Mouse (Mus musculus) hindbrain, embryonic 10.5 days (tissue): ENCODE data around the gene B3galt5. TPM values are rescaled to one million over a fixed set of nuclear protein-coding genes. Genes with fewer than 3 reads are reported as not detected.

Source experiments
- DNase-seq: peaks from one replicate; pipeline ENCODE4 v3.0.0-alpha.2; 2017; ENCODE audit warnings: low spot score
- H3K27ac ChIP-seq: fragments of 300-500 bp; sonication (generic); 2 replicates; pipeline ENCODE4 v1.5.1; 2016; ENCODE audit warnings: mild to moderate bottlenecking, moderate library complexity
- H3K27me3 ChIP-seq: fragments of 300-500 bp; sonication (generic); 2 replicates; pipeline ENCODE4 v1.6.1; 2016; ENCODE audit warnings: mild to moderate bottlenecking; ENCODE audit not compliant: poor library complexity, insufficient read depth, severe bottlenecking
- H3K36me3 ChIP-seq: fragments of 300-500 bp; sonication (generic); 2 replicates; pipeline ENCODE4 v1.6.1; 2016; ENCODE audit warnings: mild to moderate bottlenecking, moderate library complexity
- H3K4me1 ChIP-seq: fragments of 300-500 bp; sonication (generic); replicated peaks from 2 replicates; pipeline ENCODE4 v1.6.1; 2016; ENCODE audit warnings: mild to moderate bottlenecking
- H3K4me3 ChIP-seq: fragments of 300-500 bp; sonication (generic); 2 replicates; pipeline ENCODE4 v1.5.1; 2016; ENCODE audit warnings: mild to moderate bottlenecking, moderate library complexity
- H3K9me3 ChIP-seq: fragments of 300-500 bp; sonication (generic); 2 replicates; pipeline ENCODE4 v1.6.1; 2016; ENCODE audit warnings: mild to moderate bottlenecking, moderate library complexity
- WGBS: fragments of 180-500 bp; shearing (Covaris S2); methylation state at CpG from one replicate; pipeline ENCODE4 v1.1.7; 2016; 5-methylcytosine and 5-hydroxymethylcytosine counted together
- polyA plus RNA-seq: library from polyadenylated mRNA; unstranded; fragments of >200 nt; fragmentation: Nextera tagmentation; extraction: Ambion mirVana; gene quantifications from 2 replicates; pipeline ENCODE4 v1.2.1, GENCODE M21; 2016

Gene B3galt5
- polyA plus RNA-seq, 1 experiment from 2014 or later, result 0.60 TPM

DNA sequence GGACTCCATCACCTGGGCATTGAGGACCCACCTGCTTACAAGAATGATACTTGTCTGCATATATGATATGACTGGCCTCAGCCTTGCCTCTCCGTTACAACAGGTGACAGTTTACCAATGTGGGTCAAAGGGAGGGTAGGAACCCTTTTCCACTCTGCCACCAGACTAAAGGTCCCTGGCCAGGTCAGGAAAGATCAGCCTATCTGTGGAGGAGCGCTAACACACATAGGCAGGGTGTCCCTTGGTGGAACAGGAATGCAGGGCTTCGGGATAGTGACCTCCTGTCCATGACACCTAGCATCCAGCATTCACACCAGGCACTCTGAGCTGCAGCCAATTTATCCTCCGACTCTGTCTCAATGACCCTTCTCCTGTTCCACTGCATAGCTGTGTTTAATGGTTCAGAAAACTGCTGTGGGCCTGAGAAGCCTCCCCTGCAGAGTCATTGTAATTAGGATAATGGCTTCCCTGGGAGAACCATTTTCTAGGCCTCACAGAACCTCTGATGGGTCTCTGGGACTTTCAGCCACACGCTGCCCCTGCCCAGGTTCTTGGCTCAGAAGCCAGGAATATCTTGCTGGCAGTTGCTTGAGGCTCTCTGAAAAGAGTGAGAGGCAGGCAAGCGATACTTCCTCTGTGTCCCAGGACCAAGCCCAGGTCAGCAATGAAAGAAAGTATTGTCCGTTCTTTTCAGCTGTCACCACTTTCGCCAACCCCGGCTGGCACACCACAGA, 43.1 kb downstream of the B3galt5 start:
- peak; percentile 17 for DNase-seq

DNA sequence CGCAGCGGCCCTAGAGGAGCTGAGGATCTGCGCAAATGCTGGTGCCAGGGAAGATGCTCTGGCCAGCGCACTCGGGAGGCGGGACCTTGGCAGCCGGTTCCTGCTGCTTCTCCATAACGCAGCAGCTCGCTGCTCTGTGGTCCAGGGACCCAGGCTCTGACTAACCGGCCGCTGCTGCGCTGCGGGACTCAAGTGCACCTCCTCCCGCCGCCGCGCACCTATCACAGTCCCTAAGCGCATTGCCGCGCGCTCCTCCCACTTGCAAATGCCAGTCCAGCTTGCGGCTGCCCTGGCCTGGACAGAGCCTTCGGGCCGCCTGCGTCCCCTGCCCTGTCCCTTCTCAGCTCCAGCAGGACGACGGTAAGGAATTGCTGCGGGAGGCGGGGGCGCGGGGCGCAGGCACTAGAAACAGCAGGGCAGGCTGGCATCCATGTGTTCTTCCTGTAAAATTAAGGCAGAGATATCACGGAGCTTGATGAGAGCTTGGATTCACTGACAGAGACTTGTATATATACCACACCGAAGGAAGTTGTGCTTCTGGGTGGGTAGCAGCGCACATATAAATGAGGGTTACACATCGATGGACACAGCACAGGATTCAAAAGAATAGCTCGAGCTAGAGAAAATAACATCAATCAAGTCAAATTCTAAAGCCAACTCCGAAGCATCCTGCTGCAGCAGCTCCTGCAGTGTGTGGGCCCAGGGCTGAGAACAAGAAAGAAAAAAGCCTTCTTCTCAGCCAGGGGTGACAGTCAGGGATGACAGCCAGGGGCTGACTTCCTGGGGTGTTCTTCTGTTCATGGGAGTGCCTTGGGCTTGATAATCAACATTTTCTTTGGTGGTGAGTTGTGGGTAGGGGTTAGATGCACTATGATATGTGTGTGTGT, 45.4 kb downstream of the B3galt5 start:
- Histone ChIP-seq H3K4me3 (peak overlapping the region; percentile 57), H3K27me3 (peaks cover 47% of the 10 kb centered on the region), H3K27ac (peak overlapping the region; percentile 64), H3K36me3 (no peaks in the 10 kb centered on the region), H3K4me1 (peaks cover 54% of the 10 kb centered on the region), H3K9me3 (no peaks in the 10 kb centered on the region)
- DNase-seq, result peak; percentile 70
- WGBS, result 2% methylated on average over 38 of the region's 38 CpGs

More for the DNA sequence above, 43.1 kb downstream of the B3galt5 start:
- H3K36me3 ChIP-seq, result no peaks in the 10 kb centered on the region
- H3K27ac ChIP-seq, result no peak overlapping the region
- 25% methylated on average over 9 of the region's 9 CpGs for WGBS
- no peaks in the 10 kb centered on the region for H3K9me3 ChIP-seq
- H3K4me1 ChIP-seq, result peaks cover 49% of the 10 kb centered on the region
- no peak overlapping the region for H3K4me3 ChIP-seq
- H3K27me3 ChIP-seq, result peaks cover 47% of the 10 kb centered on the region

DNA sequence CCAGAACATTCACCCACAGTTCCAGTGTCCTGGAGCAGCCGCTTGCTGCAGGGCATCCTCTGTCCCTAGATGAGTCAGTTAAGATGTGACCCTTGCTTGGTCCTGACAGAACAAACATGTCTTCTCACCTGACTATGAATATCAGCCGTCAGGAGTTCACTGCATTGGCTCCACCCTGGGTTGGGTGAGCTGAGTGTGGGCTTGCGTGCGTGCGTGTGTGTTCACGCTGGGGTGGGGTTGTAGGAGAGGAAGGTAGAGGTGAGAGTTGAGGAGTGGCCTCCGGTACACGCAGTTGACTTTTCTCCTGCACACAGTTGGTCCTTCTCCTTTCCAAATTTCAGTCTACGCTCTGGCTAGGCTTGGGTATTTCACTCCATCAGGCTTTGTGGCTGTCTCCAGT, 47.0 kb downstream of the B3galt5 start:
- peaks cover 45% of the 10 kb centered on the region for H3K27me3 ChIP-seq
- WGBS, result 93% methylated on average over 9 of the region's 9 CpGs

DNA sequence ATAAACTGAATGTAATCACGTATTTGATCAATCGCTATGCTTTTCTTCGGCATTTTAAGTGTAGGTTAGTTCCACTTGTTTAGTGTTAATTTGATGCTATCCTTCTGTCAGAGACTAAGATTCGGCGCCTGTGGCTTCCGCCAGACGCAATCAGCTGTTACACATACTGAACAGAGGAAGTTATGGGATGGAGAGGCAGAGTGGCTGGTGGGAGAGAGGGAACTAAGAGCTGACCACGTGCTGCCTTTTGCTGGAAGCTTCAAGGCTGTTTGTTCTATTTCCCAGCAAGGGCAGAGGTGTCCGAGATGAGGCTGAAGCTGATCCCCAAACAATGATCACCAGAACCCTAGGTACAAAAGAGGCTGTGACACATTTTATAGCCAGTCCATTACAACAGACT, 56.3 kb downstream of the B3galt5 start:
- Histone ChIP-seq H3K4me1 (no peaks in the 10 kb centered on the region), H3K9me3 (no peaks in the 10 kb centered on the region), H3K27ac (no peak overlapping the region), H3K36me3 (no peaks in the 10 kb centered on the region), H3K4me3 (no peak overlapping the region), H3K27me3 (no peaks in the 10 kb centered on the region)
- DNase-seq, result no peak
- 80% methylated on average over 9 of the region's 9 CpGs for WGBS

More for the DNA sequence above, 47.0 kb downstream of the B3galt5 start:
- Histone ChIP-seq H3K9me3 (no peaks in the 10 kb centered on the region), H3K4me1 (peaks cover 54% of the 10 kb centered on the region), H3K36me3 (no peaks in the 10 kb centered on the region), H3K4me3 (no peak overlapping the region), H3K27ac (no peak overlapping the region; the same call in 1 of the 2 replicates)
- DNase-seq, result no peak

DNA sequence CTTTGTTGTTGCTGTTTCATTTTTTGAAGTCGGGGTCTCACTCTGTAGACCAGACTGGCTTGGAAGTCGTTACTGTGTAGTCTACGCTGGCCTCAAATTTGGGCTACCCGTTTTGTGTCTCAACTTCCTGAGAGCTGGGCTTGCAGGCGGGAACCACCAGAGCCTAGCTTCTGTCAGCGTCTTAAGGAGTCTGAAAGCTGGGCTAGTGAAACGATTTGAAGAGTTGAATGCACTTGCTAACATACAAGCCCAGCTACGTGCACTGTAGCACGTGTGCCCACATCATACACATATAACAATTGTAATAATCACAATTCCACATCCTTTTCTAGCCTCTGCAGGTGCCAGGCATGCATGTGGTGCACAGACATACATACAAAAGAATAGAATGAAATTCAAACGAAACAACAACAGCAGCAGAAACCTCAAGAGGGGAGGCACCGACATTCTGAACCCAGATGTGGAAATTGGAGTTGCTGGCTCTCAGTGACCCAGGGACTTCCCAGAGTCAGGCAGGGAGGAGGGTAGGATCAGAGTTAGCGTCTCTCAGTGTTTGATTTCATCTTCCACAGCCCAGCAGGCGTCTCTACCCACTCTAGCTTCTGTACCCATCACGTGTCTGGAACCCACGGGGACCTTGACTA, 57.1 kb downstream of the B3galt5 start:
- Histone ChIP-seq H3K27ac (no peak overlapping the region), H3K4me3 (no peak overlapping the region), H3K9me3 (no peaks in the 10 kb centered on the region), H3K4me1 (no peaks in the 10 kb centered on the region), H3K36me3 (no peaks in the 10 kb centered on the region), H3K27me3 (no peaks in the 10 kb centered on the region)
- 65% methylated on average over 15 of the region's 15 CpGs for WGBS
- no peak for DNase-seq

DNA sequence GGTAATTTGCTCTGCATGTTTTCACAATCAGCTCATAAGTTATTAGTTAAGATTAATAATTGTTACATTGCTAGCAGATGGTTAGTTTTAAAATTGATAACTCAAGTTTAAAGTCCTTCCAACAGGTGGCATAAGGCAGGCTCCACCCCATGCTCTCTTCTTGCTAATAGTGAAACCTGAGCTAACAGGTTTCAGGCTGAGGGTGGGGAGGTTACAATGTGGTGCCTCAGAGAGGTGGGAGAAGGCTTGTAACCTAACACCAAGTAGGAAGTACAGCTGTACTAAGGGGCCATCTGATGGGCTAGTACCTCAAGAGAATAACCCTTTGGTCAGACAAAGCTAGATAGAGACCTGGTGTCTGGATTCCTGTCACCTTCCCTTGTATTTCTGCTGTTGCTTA, 62.5 kb downstream of the B3galt5 start:
- no peaks in the 10 kb centered on the region for H3K27me3 ChIP-seq
- DNase-seq, result no peak
- no peak overlapping the region for H3K4me3 ChIP-seq
- no peaks in the 10 kb centered on the region for H3K4me1 ChIP-seq
- no peaks in the 10 kb centered on the region for H3K36me3 ChIP-seq
- no peak overlapping the region for H3K27ac ChIP-seq
- no peaks in the 10 kb centered on the region for H3K9me3 ChIP-seq

DNA sequence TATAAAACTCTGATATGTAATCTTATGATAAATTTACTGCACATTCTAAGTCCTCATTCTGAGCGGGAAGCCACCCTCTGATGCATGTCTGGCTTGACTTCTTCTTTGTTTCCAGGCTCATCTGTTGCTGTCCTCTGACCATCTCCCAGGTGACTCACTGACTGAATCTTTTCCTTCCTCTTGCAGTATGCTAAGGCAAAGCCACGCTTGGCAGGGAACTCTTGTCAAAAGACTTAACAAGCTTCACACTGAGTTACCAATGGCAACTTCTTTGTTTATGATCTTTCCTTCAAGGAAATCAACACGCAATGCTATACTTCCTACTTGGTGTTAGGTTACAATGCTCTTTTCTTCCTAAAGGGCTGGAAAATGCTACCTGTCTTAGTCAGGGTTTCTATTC, 63.0 kb downstream of the B3galt5 start:
- no peak overlapping the region for H3K27ac ChIP-seq
- 64% methylated on average over 3 of the region's 3 CpGs for WGBS
- no peak overlapping the region for H3K4me3 ChIP-seq
- H3K4me1 ChIP-seq, result no peaks in the 10 kb centered on the region
- H3K9me3 ChIP-seq, result no peaks in the 10 kb centered on the region
- no peak for DNase-seq
- H3K27me3 ChIP-seq, result no peaks in the 10 kb centered on the region
- no peaks in the 10 kb centered on the region for H3K36me3 ChIP-seq

DNA sequence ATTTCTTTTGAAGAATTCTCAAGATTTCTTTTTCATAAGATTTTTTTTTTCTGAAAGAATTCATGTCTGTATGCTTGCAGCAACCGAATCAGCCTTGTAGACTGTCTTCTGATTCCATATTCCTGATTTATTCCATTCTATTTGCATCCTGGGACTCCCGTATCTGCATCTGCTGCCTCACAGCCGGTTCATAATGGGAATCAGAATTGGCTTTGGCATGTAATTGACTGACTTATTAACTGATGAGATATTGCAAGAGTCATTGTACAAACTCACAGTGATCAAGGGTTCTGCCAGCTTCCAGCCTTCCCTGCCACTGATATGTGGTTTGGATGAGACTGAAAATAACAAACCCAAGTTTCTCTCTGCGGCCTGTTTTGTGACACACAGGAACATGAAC, 67.8 kb downstream of the B3galt5 start:
- Histone ChIP-seq H3K27me3 (no peaks in the 10 kb centered on the region), H3K9me3 (no peaks in the 10 kb centered on the region), H3K4me1 (peaks cover 12% of the 10 kb centered on the region; the same call in 1 of the 2 replicates), H3K27ac (no peak overlapping the region), H3K36me3 (no peaks in the 10 kb centered on the region), H3K4me3 (no peak overlapping the region)
- no peak for DNase-seq
- 87% methylated on average over 4 of the region's 4 CpGs for WGBS

DNA sequence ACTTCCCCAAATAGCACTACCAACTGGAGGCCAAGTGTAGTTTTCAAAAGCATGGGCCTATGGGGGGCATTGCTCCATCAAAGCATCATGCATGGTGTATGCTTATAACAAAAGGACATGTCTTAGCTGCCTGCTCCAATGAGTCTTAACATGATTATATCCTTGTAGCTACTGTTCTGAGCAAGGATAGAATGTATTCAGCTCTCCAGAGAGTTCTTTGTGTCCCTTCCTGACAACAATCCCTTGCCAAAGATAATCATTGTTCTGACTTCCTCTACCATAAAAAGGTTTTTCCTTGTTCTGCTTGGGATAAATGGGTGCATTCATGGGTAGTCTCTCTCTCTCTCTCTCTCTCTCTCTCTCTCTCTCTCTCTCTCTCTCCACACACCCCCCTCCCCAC, 68.8 kb downstream of the B3galt5 start:
- Histone ChIP-seq H3K36me3 (no peaks in the 10 kb centered on the region), H3K4me3 (no peak overlapping the region), H3K27me3 (no peaks in the 10 kb centered on the region), H3K27ac (no peak overlapping the region), H3K4me1 (peaks cover 12% of the 10 kb centered on the region; the same call in 1 of the 2 replicates), H3K9me3 (no peaks in the 10 kb centered on the region)
- DNase-seq, result no peak

DNA sequence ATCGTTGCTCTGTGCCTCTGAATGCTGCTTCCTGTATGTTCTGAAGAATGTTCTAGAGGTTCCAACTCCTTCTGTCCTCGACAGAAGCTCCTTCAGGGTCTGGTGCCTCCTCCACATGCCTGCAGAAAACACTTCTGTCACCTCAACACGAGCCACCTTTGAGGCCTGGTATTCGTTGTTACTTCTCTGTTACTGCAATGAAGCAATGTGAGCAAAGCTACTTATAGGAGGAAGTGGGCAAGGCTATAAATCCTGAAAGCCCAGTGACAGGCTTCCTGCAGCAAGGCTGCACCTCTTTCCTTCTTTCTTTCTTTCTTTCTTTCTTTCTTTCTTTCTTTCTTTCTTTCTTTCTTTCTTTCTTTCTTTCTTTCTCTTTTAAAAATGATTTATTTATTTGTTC, 71.3 kb downstream of the B3galt5 start:
- H3K4me3 ChIP-seq, result no peak overlapping the region
- 84% methylated on average over 4 of the region's 4 CpGs for WGBS
- DNase-seq, result no peak
- no peak overlapping the region for H3K27ac ChIP-seq
- no peaks in the 10 kb centered on the region for H3K9me3 ChIP-seq
- H3K27me3 ChIP-seq, result no peaks in the 10 kb centered on the region
- H3K4me1 ChIP-seq, result peaks cover 12% of the 10 kb centered on the region; the same call in 1 of the 2 replicates
- H3K36me3 ChIP-seq, result no peaks in the 10 kb centered on the region

DNA sequence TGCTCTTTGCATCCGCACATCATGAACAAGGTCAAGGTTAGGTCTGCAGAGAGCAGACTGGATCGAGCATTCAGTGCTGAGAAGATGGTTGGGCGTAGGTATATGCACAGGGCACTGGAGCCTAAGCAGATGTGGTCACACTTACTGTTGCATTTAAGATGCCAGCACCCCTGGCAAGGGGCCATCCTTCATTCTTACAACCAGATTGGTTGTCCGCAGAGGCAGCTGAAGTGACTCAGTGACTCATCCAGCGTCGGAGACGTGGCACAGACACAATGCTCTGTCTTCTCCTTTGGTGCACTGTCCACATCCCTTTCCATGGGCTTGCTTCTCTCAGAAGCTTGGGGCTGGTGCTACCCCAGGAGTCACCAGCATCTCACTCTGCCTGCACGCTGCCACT, 82.2 kb downstream of the B3galt5 start:
- Histone ChIP-seq H3K27ac (no peak overlapping the region), H3K4me3 (no peak overlapping the region), H3K9me3 (no peaks in the 10 kb centered on the region), H3K36me3 (no peaks in the 10 kb centered on the region), H3K27me3 (no peaks in the 10 kb centered on the region), H3K4me1 (no peaks in the 10 kb centered on the region; the same call in 1 of the 2 replicates)
- 91% methylated on average over 8 of the region's 8 CpGs for WGBS
- DNase-seq, result no peak

DNA sequence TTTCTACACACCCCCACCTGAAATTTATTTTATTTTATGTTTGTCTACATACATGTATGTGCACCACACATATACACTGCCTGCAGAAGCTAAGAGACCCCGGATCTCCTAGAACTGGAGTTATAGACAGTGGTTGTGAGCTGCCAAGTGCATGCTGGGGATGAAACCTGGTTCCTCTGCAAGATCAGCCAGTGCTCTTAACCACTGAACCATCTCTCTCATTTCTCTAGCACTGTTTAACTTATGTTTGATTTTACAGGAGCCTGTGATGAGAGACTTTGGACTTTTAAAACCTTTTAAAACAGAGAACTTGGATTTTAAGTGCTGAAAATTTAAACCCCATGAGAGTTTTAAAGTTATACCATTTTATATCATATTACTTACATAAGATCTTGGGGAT, 87.1 kb downstream of the B3galt5 start:
- no peak overlapping the region for H3K27ac ChIP-seq
- H3K36me3 ChIP-seq, result no peaks in the 10 kb centered on the region
- WGBS, result 84% methylated on average over 1 of the region's 1 CpGs
- H3K27me3 ChIP-seq, result no peaks in the 10 kb centered on the region
- no peak overlapping the region for H3K4me3 ChIP-seq
- no peaks in the 10 kb centered on the region for H3K9me3 ChIP-seq
- H3K4me1 ChIP-seq, result peaks cover 16% of the 10 kb centered on the region
- DNase-seq, result no peak

DNA sequence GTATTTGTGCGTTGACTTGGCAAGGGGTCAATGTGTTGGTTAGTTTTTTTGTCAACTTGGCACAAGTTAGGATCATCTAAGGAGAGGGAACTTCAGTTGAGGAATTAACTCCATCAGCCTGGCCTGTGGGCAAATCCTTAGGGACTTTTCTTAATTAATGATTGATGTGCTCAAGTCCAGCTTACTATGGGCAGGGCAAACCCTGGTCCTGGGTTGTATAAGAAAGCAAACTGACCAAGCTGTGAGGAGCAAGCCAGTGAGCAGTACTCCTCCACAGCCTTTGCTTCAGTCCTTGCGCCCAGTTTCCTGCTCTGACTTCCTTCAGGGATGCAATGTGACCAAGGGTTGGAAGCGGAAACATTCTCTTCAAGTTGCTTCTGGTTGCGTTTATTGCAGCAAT, 87.6 kb downstream of the B3galt5 start:
- no peaks in the 10 kb centered on the region for H3K27me3 ChIP-seq
- no peak for DNase-seq
- H3K4me1 ChIP-seq, result peaks cover 16% of the 10 kb centered on the region
- H3K36me3 ChIP-seq, result no peaks in the 10 kb centered on the region
- H3K4me3 ChIP-seq, result no peak overlapping the region
- H3K27ac ChIP-seq, result no peak overlapping the region
- 89% methylated on average over 4 of the region's 4 CpGs for WGBS
- H3K9me3 ChIP-seq, result no peaks in the 10 kb centered on the region
